Mouse (Mus musculus) myocyte (in vitro differentiated cells): ENCODE data around the gene Timmdc1.

Experiments used
- CEBPB ChIP-seq: IDR thresholded peaks from 2 replicates; pipeline ENCODE4 v1.6.1; 2011; ENCODE audit warnings: mild to moderate bottlenecking, moderate library complexity; ENCODE audit not compliant: poor library complexity, insufficient read depth, severe bottlenecking
- E2F4 ChIP-seq: IDR thresholded peaks from one replicate; pipeline ENCODE4 v1.6.1; 2011; ENCODE audit warnings: mild to moderate bottlenecking, control low read depth, moderate library complexity; ENCODE audit not compliant: insufficient read depth
- MYOD1 ChIP-seq, 3 experiments: IDR thresholded peaks; one replicate each; pipeline ENCODE4 v1.6.1; 2011; ENCODE audit warnings: control low read depth in 2 of 3, low read depth in 2 of 3, mild to moderate bottlenecking in 2 of 3, moderate library complexity in 1 of 3; ENCODE audit not compliant: insufficient read length in 2 of 3, control insufficient read depth in 1 of 3
- MYOG ChIP-seq, 3 experiments: IDR thresholded peaks; one replicate each; pipeline ENCODE4 v1.6.1; 2011; ENCODE audit warnings: control low read depth in 2 of 3, low read depth in 2 of 3, mild to moderate bottlenecking in 2 of 3; ENCODE audit not compliant: insufficient read length in 2 of 3, control insufficient read depth in 1 of 3, insufficient read depth in 1 of 3
- POLR2A ChIP-seq: IDR thresholded peaks from one replicate; pipeline ENCODE4 v1.6.1; 2011; ENCODE audit warnings: low read depth, mild to moderate bottlenecking, control low read depth, moderate library complexity; ENCODE audit not compliant: insufficient read length
- POLR2AphosphoS2 ChIP-seq: IDR thresholded peaks from one replicate; pipeline ENCODE4 v1.6.1; 2011; ENCODE audit warnings: low read depth, control low read depth; ENCODE audit not compliant: insufficient read length
- SRF ChIP-seq: IDR thresholded peaks from one replicate; pipeline ENCODE4 v1.6.1; 2011; ENCODE audit warnings: low read depth; ENCODE audit not compliant: control insufficient read depth, insufficient read length
- TCF12 ChIP-seq: IDR thresholded peaks from one replicate; pipeline ENCODE4 v1.6.1; 2011; ENCODE audit warnings: mild to moderate bottlenecking, control low read depth; ENCODE audit not compliant: poor library complexity, insufficient read depth, severe bottlenecking

- no peak for TF ChIP-seq MYOG (IDR thresholded peaks at IDR 0.05; ENCODE audit: control insufficient read depth in 1 of 3, insufficient read depth in 1 of 3, insufficient read length in 2 of 3, low read depth in 2 of 3)
- TF ChIP-seq TCF12 = no peak
- TF ChIP-seq SRF = no peak
- no peak for TF ChIP-seq CEBPB
- no peak for TF ChIP-seq E2F4
- no peak for TF ChIP-seq POLR2A
- TF ChIP-seq MYOD1 (IDR thresholded peaks at IDR 0.05; ENCODE audit: control insufficient read depth in 1 of 3, insufficient read length in 2 of 3, low read depth in 2 of 3) = no peak
- TF ChIP-seq POLR2AphosphoS2 = no peak
Measured at GRCm38 (mm10) chr16:38453203-38453553, 69.3 kb downstream of the Timmdc1 start.
